In genomic region chr6:128227438-128228017, GRCm38 (mm10) we compare ENCODE assay signal across 7 mouse cellular contexts.
DNase-seq lines count a peak whose midpoint lies in the region; ATAC-seq lines count a peak whose summit lies in the region.

No protein-coding gene starts in this region.

- H3K9me3 ChIP-seq in liver, embryonic 11.5 days (ENCODE audit: control insufficient read depth, low read length): no peaks in the 10 kb centered on the region
- H3K9me3 ChIP-seq in midbrain, embryonic 10.5 days (replicated peaks): no peaks in the 10 kb centered on the region

- no peaks in the 10 kb centered on the region for H3K36me3 ChIP-seq in liver, embryonic 11.5 days (ENCODE audit: control insufficient read depth, insufficient read depth, low read length)
- no peaks in the 10 kb centered on the region for H3K36me3 ChIP-seq in midbrain, embryonic 10.5 days

- H3K4me2 ChIP-seq in liver, embryonic 11.5 days: no peak overlapping the region

- H3K27ac ChIP-seq in liver, embryonic 11.5 days (ENCODE audit: low read depth, low read length): no peak overlapping the region
- no peak overlapping the region; the same call in 1 of the 2 replicates for H3K27ac ChIP-seq in midbrain, embryonic 10.5 days (replicated peaks)

- no peak for DNase-seq in liver, embryonic 11.5 days (ENCODE audit: low spot score)
- no peak for DNase-seq in liver
- DNase-seq in embryo, embryonic 10 days (ENCODE audit: low spot score): peak; percentile 41
- peak; percentile 8 to 9 for DNase-seq in layer of hippocampus, adult 8-10 months (ENCODE audit: low spot score in 2 of 2)
- peak; percentile 52 for DNase-seq in midbrain, embryonic 10.5 days (ENCODE audit: low spot score)
- peak; percentile 51 for DNase-seq in thymus, postnatal 4 days

- H3K27me3 ChIP-seq in liver, embryonic 11.5 days (replicated peaks; ENCODE audit: control insufficient read depth, insufficient read depth, low read length): no peaks in the 10 kb centered on the region
- H3K27me3 ChIP-seq in midbrain, embryonic 10.5 days (ENCODE audit: low read depth, poor library complexity, severe bottlenecking): no peaks in the 10 kb centered on the region

- no peak overlapping the region for H3K9ac ChIP-seq in liver, embryonic 11.5 days (ENCODE audit: low read depth, low read length)

- 39% methylated on average over 8 of the region's 8 CpGs for WGBS in liver, embryonic 11.5 days
- 27% methylated on average over 8 of the region's 8 CpGs for WGBS in midbrain, embryonic 10.5 days

- 0 out of 2 replicates have a peak, but pooled peaks have one; percentile 44 for ATAC-seq in liver, embryonic 11.5 days (replicated peaks; ENCODE audit: low FRiP score)
- ATAC-seq in granulocyte monocyte progenitor cell, adult 5-6 weeks (replicated peaks; ENCODE audit: poor library complexity, severe bottlenecking): peak; percentile 60

- H3K4me1 ChIP-seq in liver, embryonic 11.5 days (replicated peaks; ENCODE audit: control insufficient read depth, insufficient read depth, low read length): no peaks in the 10 kb centered on the region
- peaks cover 4% of the 10 kb centered on the region; the same call in 1 of the 2 replicates for H3K4me1 ChIP-seq in midbrain, embryonic 10.5 days

- no peak overlapping the region for H3K4me3 ChIP-seq in liver, embryonic 11.5 days (ENCODE audit: low read depth, low read length)
- 0 out of 2 replicates have a peak overlapping the region, but pooled peaks have one; percentile 4 for H3K4me3 ChIP-seq in midbrain, embryonic 10.5 days

Comparison
In these comparisons a context has a peak if more than half of its experiments do, and no peak if none do; other contexts are left out.
1. DNase-seq: peak in embryo, embryonic 10 days (single experiment), layer of hippocampus, adult 8-10 months (2 of 2), midbrain, embryonic 10.5 days (single experiment) and thymus, postnatal 4 days (single experiment); none in liver, embryonic 11.5 days (single experiment) and liver (single experiment).